Mouse (Mus musculus) intestine, embryonic 16.5 days (tissue): ENCODE measurements around the gene Prss41. TPM values are rescaled to one million over a fixed set of nuclear protein-coding genes. Genes with fewer than 3 reads are reported as not detected.

Experiments used
- ATAC-seq: fragments of 200-750 bp; cut with Nextera tagmentation; 2 replicates; pipeline ENCODE4 v1.8.0; 2017; ENCODE audit warnings: moderate TSS enrichment, moderate library complexity
- H3K27ac ChIP-seq: fragments of 300-500 bp; sonication (generic); 2 replicates; pipeline ENCODE4 v1.5.1; 2014; ENCODE audit warnings: mild to moderate bottlenecking, low read length
- H3K27me3 ChIP-seq: fragments of 300-500 bp; sonication (generic); replicated peaks from 2 replicates; pipeline ENCODE4 v1.6.1; 2014; ENCODE audit warnings: low read length, control low read depth, mixed read lengths; ENCODE audit not compliant: control insufficient read depth, insufficient read depth
- H3K36me3 ChIP-seq: fragments of 300-500 bp; sonication (generic); 2 replicates; pipeline ENCODE4 v1.6.1; 2014; ENCODE audit warnings: low read length, control low read depth; ENCODE audit not compliant: control insufficient read depth, insufficient read depth
- H3K4me1 ChIP-seq: fragments of 300-500 bp; sonication (generic); 2 replicates; pipeline ENCODE4 v1.6.1; 2014; ENCODE audit warnings: low read length, control low read depth, mixed read lengths; ENCODE audit not compliant: control insufficient read depth, insufficient read depth
- H3K4me2 ChIP-seq: fragments of 300-500 bp; sonication (generic); 2 replicates; pipeline ENCODE4 v1.6.1; 2014; ENCODE audit warnings: low read depth, low read length, control low read depth
- H3K4me3 ChIP-seq: fragments of 300-500 bp; sonication (generic); 2 replicates; pipeline ENCODE4 v1.5.1; 2014; ENCODE audit warnings: mild to moderate bottlenecking, low read length
- H3K9ac ChIP-seq: fragments of 300-500 bp; sonication (generic); 2 replicates; pipeline ENCODE4 v1.6.1; 2014; ENCODE audit warnings: low read depth, low read length
- H3K9me3 ChIP-seq: fragments of 300-500 bp; sonication (generic); 2 replicates; pipeline ENCODE4 v1.6.1; 2016; ENCODE audit warnings: low read length, control low read depth; ENCODE audit not compliant: control insufficient read depth
- WGBS: fragments of 180-500 bp; shearing (Covaris S2); extraction: QIAGEN DNeasy Blood & Tissue Kit; methylation state at CpG from one replicate; pipeline ENCODE4 v1.1.7; 2014; 5-methylcytosine and 5-hydroxymethylcytosine counted together
- polyA plus RNA-seq: library from polyadenylated mRNA; unstranded; fragments of >200 nt; fragmentation: Nextera tagmentation; extraction: Ambion mirVana; gene quantifications from 2 replicates; pipeline ENCODE4 v1.2.1, GENCODE M21; 2015

Gene Prss41
- polyA plus RNA-seq, 1 experiment from 2014 or later = 3.4 TPM

GRCm38 (mm10) chr17:23815641-23816040 lies 28.3 kb downstream of the Prss41 start:
- Histone ChIP-seq H3K4me1 (no peaks in the 10 kb centered on the region), H3K4me3 (no peak overlapping the region), H3K9ac (no peak overlapping the region), H3K9me3 (peaks cover 11% of the 10 kb centered on the region), H3K36me3 (peaks cover 71% of the 10 kb centered on the region), H3K27ac (no peak overlapping the region), H3K4me2 (no peak overlapping the region), H3K27me3 (no peaks in the 10 kb centered on the region)
- ATAC-seq = no peak
- 98% methylated on average over 16 of the region's 16 CpGs for WGBS

DNA sequence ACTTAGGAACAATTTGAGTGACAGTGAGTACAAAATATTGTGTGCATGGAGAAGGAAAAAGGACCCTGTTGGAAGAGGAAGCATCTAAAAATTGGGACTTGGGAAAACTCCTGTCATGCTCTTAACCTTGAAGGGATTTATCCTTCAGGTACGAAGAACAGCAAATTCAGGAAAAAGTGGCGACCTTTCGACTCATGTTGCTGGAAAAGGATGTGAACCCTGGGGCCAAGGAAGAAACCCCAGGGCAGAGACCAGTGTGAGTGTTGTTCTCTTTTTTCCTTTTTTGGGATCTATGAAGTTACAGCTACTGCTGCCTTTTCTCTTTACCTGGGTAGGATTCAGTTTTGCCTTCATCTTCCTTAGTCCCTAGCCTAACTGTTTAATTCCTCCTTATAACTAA lies 36.1 kb downstream of the Prss41 start:
- Histone ChIP-seq H3K4me2 (no peak overlapping the region), H3K4me3 (no peak overlapping the region), H3K9me3 (no peaks in the 10 kb centered on the region), H3K9ac (no peak overlapping the region), H3K4me1 (peaks cover 16% of the 10 kb centered on the region), H3K27ac (no peak overlapping the region), H3K27me3 (no peaks in the 10 kb centered on the region), H3K36me3 (peaks cover 20% of the 10 kb centered on the region)
- ATAC-seq = no peak
- 80% methylated on average over 3 of the region's 3 CpGs for WGBS

GRCm38 (mm10) chr17:23806867-23807266 lies 37.1 kb downstream of the Prss41 start:
- no peak for ATAC-seq
- Histone ChIP-seq H3K9ac (no peak overlapping the region), H3K4me2 (peak overlapping the region; percentile 11), H3K4me3 (no peak overlapping the region), H3K27me3 (no peaks in the 10 kb centered on the region), H3K4me1 (peaks cover 16% of the 10 kb centered on the region), H3K9me3 (no peaks in the 10 kb centered on the region), H3K36me3 (peaks cover 19% of the 10 kb centered on the region), H3K27ac (no peak overlapping the region)
- WGBS = 70% methylated on average over 25 of the region's 25 CpGs

GRCm38 (mm10) chr17:23804426-23805085 lies 39.4 kb downstream of the Prss41 start:
- Histone ChIP-seq H3K4me2 (peak overlapping the region; percentile 72), H3K27ac (no peak overlapping the region), H3K9me3 (no peaks in the 10 kb centered on the region), H3K36me3 (peaks cover 7% of the 10 kb centered on the region; the same call in 1 of the 2 replicates), H3K9ac (peak overlapping the region; percentile 88), H3K4me3 (peak overlapping the region; percentile 98), H3K4me1 (peaks cover 16% of the 10 kb centered on the region), H3K27me3 (no peaks in the 10 kb centered on the region)
- WGBS = 2% methylated on average over 8 of the region's 8 CpGs
- ATAC-seq = no peak

DNA sequence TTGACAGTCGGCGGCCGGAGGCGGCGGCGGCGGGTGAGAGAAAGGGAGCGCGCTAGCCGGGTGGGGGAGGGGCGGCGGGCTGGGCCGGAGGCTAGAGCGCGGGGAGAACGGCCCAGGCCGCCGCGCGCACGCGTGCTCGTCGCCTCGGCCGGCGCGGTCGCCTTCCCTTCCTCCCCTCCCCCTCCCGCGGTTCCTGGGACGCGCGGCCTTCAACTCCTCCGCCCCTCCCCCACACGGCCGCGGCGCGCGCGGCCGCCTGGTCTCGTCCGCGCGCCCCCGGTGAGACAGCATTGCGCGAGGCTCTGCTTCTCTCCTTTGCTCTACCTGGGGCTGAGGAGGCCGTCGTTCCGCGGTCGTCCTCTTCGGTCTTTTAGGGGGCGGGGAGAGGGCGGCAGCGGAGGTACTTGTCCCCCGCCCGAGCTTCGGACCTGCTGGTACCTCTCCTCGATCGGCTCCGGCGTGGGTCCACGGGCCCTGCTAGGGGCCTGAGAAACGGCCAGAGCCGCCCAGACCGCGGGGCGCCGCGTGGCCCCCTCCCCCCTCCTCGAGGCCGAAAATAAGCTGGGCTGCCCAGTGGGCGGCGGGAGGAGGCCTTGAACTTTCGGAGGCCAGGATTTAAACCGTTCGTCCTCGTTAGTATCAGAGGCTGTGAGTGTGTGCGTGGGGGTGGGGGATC lies 40.5 kb downstream of the Prss41 start:
- H3K4me3 ChIP-seq = peak overlapping the region; percentile 98
- no peaks in the 10 kb centered on the region for H3K9me3 ChIP-seq
- peak; percentile 73 for ATAC-seq
- under 1% methylated on average over 64 of the region's 83 CpGs for WGBS
- H3K27ac ChIP-seq = peak overlapping the region; percentile 93
- H3K4me2 ChIP-seq = peak overlapping the region; percentile 72
- H3K27me3 ChIP-seq = no peaks in the 10 kb centered on the region
- no peaks in the 10 kb centered on the region for H3K36me3 ChIP-seq
- peak overlapping the region; percentile 88 for H3K9ac ChIP-seq
- peaks cover 16% of the 10 kb centered on the region for H3K4me1 ChIP-seq

DNA sequence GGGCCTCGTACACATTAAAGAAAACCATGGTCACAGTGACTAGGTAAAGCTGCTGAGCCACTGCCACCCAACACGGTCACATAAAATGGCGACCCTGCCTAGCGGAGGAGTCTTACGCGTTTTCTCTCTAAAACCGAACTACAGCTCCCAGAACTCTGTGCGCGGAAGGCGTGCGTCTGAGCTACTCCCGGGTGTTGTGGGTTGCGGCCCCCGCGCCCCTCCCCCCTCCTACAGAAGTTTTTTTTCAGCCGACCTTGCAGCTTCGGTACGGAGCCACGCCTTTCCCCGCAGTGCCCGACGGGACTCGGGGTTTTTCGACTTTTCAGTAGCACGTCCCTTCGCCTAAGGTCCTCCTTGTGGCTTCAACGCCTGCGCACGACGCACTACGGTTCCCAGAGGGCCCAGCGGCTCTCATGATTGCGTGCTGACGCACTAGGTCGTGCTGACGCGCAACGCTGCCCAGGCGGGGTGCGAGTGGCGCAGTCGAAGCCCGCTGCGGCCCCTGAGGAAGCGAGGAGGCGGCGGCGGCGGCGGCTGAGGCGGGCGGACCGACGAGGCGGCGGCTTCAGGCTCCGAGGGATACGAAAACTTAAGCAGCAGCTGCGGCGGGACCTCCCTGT lies 41.1 kb downstream of the Prss41 start:
- no peaks in the 10 kb centered on the region for H3K27me3 ChIP-seq
- no peaks in the 10 kb centered on the region for H3K9me3 ChIP-seq
- H3K4me1 ChIP-seq = peaks cover 16% of the 10 kb centered on the region
- H3K36me3 ChIP-seq = no peaks in the 10 kb centered on the region
- under 1% methylated on average over 60 of the region's 60 CpGs for WGBS
- H3K4me3 ChIP-seq = peak overlapping the region; percentile 98
- peak overlapping the region; percentile 93 for H3K27ac ChIP-seq
- ATAC-seq = peak; percentile 99
- H3K9ac ChIP-seq = peak overlapping the region; percentile 88
- peak overlapping the region; percentile 69 for H3K4me2 ChIP-seq

DNA sequence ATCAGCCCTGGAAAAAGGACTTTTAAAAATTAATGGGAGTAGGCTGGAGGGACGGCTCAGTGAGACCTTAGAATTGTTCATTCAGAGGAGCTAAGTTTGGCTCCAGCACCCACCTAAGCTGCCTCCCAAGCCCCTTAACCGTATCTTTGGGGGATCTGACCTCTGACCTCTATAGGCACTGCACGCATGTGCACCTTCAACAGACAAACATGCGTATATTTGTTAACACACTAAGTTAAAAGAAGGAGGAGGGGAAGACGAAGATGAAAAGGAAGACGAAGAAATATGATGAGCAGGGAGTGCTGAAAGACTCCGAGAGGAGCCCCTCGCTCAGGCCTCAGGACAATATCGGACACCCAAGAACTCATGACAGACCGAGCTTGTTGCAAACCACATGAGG lies 42.3 kb downstream of the Prss41 start:
- ATAC-seq = no peak
- 96% methylated on average over 10 of the region's 10 CpGs for WGBS
- no peaks in the 10 kb centered on the region for H3K36me3 ChIP-seq
- H3K4me2 ChIP-seq = no peak overlapping the region
- H3K9me3 ChIP-seq = no peaks in the 10 kb centered on the region
- no peak overlapping the region for H3K4me3 ChIP-seq
- no peak overlapping the region for H3K27ac ChIP-seq
- H3K4me1 ChIP-seq = peaks cover 10% of the 10 kb centered on the region
- no peaks in the 10 kb centered on the region for H3K27me3 ChIP-seq
- no peak overlapping the region for H3K9ac ChIP-seq

DNA sequence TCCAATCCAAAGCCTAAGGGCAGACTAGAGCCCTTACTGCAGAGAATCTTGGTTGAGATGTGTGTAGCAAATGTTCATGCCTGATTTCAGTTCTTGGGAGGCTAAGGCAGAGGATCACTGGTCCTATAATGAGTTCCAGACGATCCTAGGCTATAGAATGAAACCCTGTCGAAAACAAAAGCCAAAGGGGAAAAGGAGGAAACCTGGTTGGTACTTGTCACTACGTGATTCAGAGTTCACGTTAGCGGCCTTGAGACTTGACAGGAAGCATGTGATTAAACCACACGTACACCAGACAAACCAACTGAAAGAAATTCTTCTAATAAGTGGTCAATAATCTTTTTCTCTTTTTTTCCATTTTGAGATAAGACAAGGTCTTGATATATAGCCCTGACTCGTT lies 46.7 kb downstream of the Prss41 start:
- H3K9ac ChIP-seq = no peak overlapping the region
- no peaks in the 10 kb centered on the region for H3K4me1 ChIP-seq
- no peak overlapping the region for H3K27ac ChIP-seq
- no peak overlapping the region for H3K4me3 ChIP-seq
- H3K27me3 ChIP-seq = no peaks in the 10 kb centered on the region
- H3K36me3 ChIP-seq = no peaks in the 10 kb centered on the region
- H3K4me2 ChIP-seq = no peak overlapping the region
- ATAC-seq = no peak
- 79% methylated on average over 7 of the region's 7 CpGs for WGBS
- no peaks in the 10 kb centered on the region for H3K9me3 ChIP-seq

DNA sequence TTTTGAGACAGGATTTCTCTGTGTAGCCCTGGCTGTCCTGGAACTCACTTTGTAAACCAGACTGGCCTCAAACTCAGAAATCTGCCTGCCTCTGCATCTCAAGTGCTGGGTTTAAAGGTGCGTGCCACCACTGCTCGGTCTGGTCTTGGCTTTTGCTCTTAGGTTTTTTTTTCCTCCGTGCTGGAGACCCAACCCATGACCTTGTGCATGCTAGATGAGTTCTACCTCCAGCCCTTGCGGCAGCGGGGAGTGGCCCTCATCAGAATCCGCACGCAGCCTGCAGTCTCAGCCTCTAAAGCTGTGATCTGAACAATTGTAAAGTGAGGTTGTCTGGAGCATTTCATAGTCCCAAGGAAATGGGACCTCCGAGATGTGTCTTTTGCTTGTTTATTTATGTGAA lies 48.6 kb downstream of the Prss41 start:
- ATAC-seq = no peak
- Histone ChIP-seq H3K9me3 (no peaks in the 10 kb centered on the region), H3K4me3 (no peak overlapping the region), H3K27ac (no peak overlapping the region), H3K27me3 (no peaks in the 10 kb centered on the region), H3K9ac (no peak overlapping the region), H3K4me2 (no peak overlapping the region), H3K4me1 (peaks cover 6% of the 10 kb centered on the region; the same call in 1 of the 2 replicates), H3K36me3 (no peaks in the 10 kb centered on the region)
- 89% methylated on average over 8 of the region's 8 CpGs for WGBS
